Mouse (Mus musculus) embryonic facial prominence, embryonic 15.5 days (tissue): ENCODE results near the gene 2410015M20Rik. TPM values are rescaled to one million over a fixed set of nuclear protein-coding genes. Genes with fewer than 3 reads are reported as not detected.
"Not testable (repeated sequence)": the region's sequence is repeated elsewhere in the genome, so short reads cannot be mapped to it uniquely, and the experiment has no call there.

Experiments
- ATAC-seq: fragments of 200-750 bp; cut with Nextera tagmentation; 2 replicates; pipeline ENCODE4 v1.8.0; 2017; ENCODE audit warnings: low read depth, moderate TSS enrichment; ENCODE audit not compliant: insufficient number of reproducible peaks, low FRiP score, low TSS enrichment
- H3K27ac ChIP-seq: fragments of 300-500 bp; sonication (generic); replicated peaks from 2 replicates; pipeline ENCODE4 v1.5.1; 2015; ENCODE audit warnings: mild to moderate bottlenecking, inconsistent platforms
- H3K27me3 ChIP-seq: fragments of 300-500 bp; sonication (generic); 2 replicates; pipeline ENCODE4 v1.6.1; 2015; ENCODE audit warnings: inconsistent platforms
- H3K36me3 ChIP-seq: fragments of 300-500 bp; sonication (generic); 2 replicates; pipeline ENCODE4 v1.6.1; 2015; ENCODE audit warnings: mild to moderate bottlenecking, inconsistent platforms
- H3K4me1 ChIP-seq: fragments of 300-500 bp; sonication (generic); 2 replicates; pipeline ENCODE4 v1.6.1; 2015; ENCODE audit warnings: inconsistent platforms
- H3K4me2 ChIP-seq: fragments of 300-500 bp; sonication (generic); replicated peaks from 2 replicates; pipeline ENCODE4 v1.6.1; 2015; ENCODE audit warnings: mild to moderate bottlenecking, inconsistent platforms
- H3K4me3 ChIP-seq: fragments of 300-500 bp; sonication (generic); replicated peaks from 2 replicates; pipeline ENCODE4 v1.5.1; 2015; ENCODE audit warnings: mild to moderate bottlenecking, inconsistent platforms
- H3K9ac ChIP-seq: fragments of 300-500 bp; sonication (generic); 2 replicates; pipeline ENCODE4 v1.6.1; 2015; ENCODE audit warnings: inconsistent platforms
- H3K9me3 ChIP-seq: fragments of 300-500 bp; sonication (generic); replicated peaks from 2 replicates; pipeline ENCODE4 v1.6.1; 2016; ENCODE audit warnings: inconsistent platforms
- WGBS: fragments of 180-500 bp; shearing (Covaris S2); methylation state at CpG from one replicate; pipeline ENCODE4 v1.1.7; 2015; 5-methylcytosine and 5-hydroxymethylcytosine counted together
- polyA plus RNA-seq: library from polyadenylated mRNA; unstranded; fragments of >200 nt; fragmentation: Nextera tagmentation; extraction: Ambion mirVana; gene quantifications from 2 replicates; pipeline ENCODE4 v1.2.1, GENCODE M21; 2015

The 2410015M20Rik gene
- polyA plus RNA-seq, 1 experiment from 2014 or later, result 262 TPM

DNA sequence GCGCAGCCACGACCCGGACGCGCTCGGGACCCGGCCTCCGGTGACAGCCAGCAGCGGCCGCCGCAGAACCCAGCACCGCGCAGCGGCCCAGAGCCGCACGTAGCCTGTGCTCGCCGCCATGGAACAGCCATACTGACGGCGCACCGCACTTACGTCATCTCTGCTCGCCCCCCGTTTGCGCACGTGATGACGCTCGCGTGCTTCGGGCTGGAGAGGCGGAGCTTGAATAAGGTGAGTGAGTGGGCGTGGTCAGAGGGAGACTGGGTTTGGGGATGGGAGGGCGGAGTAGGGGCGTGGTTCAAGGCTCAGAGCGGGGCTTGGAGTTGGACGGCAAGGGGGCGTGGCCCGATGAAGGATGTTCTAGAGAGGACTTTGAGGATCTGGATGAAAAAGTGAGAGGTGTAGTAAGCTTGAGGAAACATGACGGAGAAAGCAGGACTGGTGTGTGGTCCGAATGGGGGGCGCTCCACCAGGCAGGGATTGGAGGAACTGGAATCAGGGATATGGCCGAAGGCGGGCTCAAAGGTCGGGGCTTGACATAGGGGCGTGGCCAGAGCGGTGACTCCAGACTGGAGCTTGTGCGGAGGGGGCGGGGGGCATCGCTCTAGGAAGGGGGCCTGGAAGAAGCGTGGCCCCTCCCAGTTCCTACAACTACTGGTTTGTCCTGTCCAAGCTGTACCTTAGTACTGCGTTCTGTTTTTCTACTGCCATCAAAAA lies 17.3 kb upstream of the 2410015M20Rik start, which contains the start of gene Lonp1:
TSS of gene Lonp1 (minus strand) at position 134 of the 717 bp plus-strand sequence.
- Histone ChIP-seq H3K9me3 (no peaks in the 10 kb centered on the region), H3K4me2 (peak within 1 kb of the TSS; percentile 93), H3K4me3 (peak within 1 kb of the TSS; percentile 93), H3K36me3 (peaks cover 21% of the 10 kb centered on the region), H3K4me1 (peaks cover 28% of the 10 kb centered on the region), H3K27me3 (no peaks in the 10 kb centered on the region), H3K9ac (peak within 1 kb of the TSS; percentile 92), H3K27ac (peak within 1 kb of the TSS; percentile 86)
- under 1% methylated on average over 51 of the region's 51 CpGs for WGBS
- ATAC-seq, result peak; percentile 93

- Histone ChIP-seq H3K27me3 (no peaks in the 10 kb centered on the region), H3K9me3 (no peaks in the 10 kb centered on the region), H3K4me2 (peak overlapping the region; percentile 93), H3K9ac (peak overlapping the region; percentile 92), H3K27ac (peak overlapping the region; percentile 86), H3K4me3 (peak overlapping the region; percentile 93), H3K36me3 (peaks cover 26% of the 10 kb centered on the region), H3K4me1 (peaks cover 28% of the 10 kb centered on the region)
- 7% methylated on average over 28 of the region's 32 CpGs for WGBS
- no peak; the same call in 1 of the 2 replicates for ATAC-seq
These were observed 16.7 kb upstream of the 2410015M20Rik start for GRCm38 (mm10) chr17:56626260-56626659.

DNA sequence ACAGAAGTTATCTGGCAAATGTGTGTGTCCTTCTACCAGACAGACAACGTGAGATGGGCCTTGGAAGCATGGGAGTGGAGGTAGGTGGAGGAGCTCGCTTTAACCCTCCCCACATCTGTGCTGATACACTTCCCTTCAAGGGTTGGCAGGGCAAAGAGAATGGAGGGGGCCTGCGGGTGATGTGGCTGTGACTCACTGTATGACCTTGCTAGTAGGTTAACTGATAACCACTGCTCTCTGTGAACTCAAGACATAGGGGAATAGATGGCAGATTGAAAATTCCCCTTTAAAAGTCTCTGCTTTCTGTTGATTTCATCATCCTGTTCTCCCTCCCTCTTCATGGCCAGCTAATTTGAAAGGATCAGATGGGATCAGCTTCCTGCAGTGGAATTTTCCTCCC lies 15.9 kb upstream of the 2410015M20Rik start:
- no peak overlapping the region for H3K27ac ChIP-seq
- ATAC-seq, result no peak
- H3K4me2 ChIP-seq, result peak overlapping the region; percentile 93
- no peaks in the 10 kb centered on the region for H3K27me3 ChIP-seq
- 0 out of 2 replicates have a peak overlapping the region, but pooled peaks have one; percentile 92 for H3K9ac ChIP-seq
- WGBS, result 80% methylated on average over 3 of the region's 3 CpGs
- peaks cover 33% of the 10 kb centered on the region for H3K36me3 ChIP-seq
- H3K4me1 ChIP-seq, result peaks cover 28% of the 10 kb centered on the region
- peak overlapping the region; percentile 93 for H3K4me3 ChIP-seq
- H3K9me3 ChIP-seq, result no peaks in the 10 kb centered on the region

GRCm38 (mm10) chr17:56617628-56618027 lies 8.1 kb upstream of the 2410015M20Rik start:
- ATAC-seq, result no peak
- H3K27ac ChIP-seq, result no peak overlapping the region
- H3K36me3 ChIP-seq, result peaks cover 83% of the 10 kb centered on the region
- H3K4me1 ChIP-seq, result peaks cover 22% of the 10 kb centered on the region
- no peak overlapping the region for H3K4me2 ChIP-seq
- 92% methylated on average over 8 of the region's 8 CpGs for WGBS
- no peak overlapping the region for H3K9ac ChIP-seq
- H3K9me3 ChIP-seq, result no peaks in the 10 kb centered on the region
- no peaks in the 10 kb centered on the region for H3K27me3 ChIP-seq
- H3K4me3 ChIP-seq, result no peak overlapping the region

DNA sequence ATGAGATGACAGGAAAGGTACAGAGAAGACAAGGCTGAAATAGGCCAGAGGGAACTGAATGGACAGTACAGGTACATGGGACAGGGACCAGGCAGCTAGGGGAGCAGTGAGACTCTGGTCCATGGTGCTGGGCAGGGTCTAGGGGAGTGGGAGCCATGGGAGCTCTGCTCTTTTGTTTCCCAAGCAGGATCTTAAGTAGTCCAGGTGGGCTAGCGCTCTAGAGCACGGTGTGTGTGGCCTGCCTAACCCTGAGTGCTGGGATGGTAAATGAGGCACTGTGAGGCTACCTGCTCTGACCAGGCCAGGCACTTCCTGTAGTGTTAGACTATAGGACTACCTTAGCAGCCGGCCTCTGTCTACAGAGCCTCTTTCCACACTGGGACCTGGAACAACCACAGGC lies 7.2 kb upstream of the 2410015M20Rik start:
- 91% methylated on average over 3 of the region's 3 CpGs for WGBS
- Histone ChIP-seq H3K27me3 (no peaks in the 10 kb centered on the region), H3K36me3 (peaks cover 74% of the 10 kb centered on the region), H3K27ac (no peak overlapping the region), H3K9ac (no peak overlapping the region), H3K4me1 (peaks cover 25% of the 10 kb centered on the region), H3K9me3 (no peaks in the 10 kb centered on the region), H3K4me2 (no peak overlapping the region), H3K4me3 (no peak overlapping the region)
- ATAC-seq, result no peak

GRCm38 (mm10) chr17:56615792-56616191 lies 6.2 kb upstream of the 2410015M20Rik start:
- no peak for ATAC-seq
- no peak overlapping the region for H3K9ac ChIP-seq
- peaks cover 67% of the 10 kb centered on the region for H3K36me3 ChIP-seq
- peaks cover 25% of the 10 kb centered on the region for H3K4me1 ChIP-seq
- no peaks in the 10 kb centered on the region for H3K27me3 ChIP-seq
- H3K27ac ChIP-seq, result no peak overlapping the region
- H3K9me3 ChIP-seq, result no peaks in the 10 kb centered on the region
- 76% methylated on average over 4 of the region's 4 CpGs for WGBS
- no peak overlapping the region for H3K4me3 ChIP-seq
- H3K4me2 ChIP-seq, result no peak overlapping the region

GRCm38 (mm10) chr17:56615136-56615784 lies 5.7 kb upstream of the 2410015M20Rik start:
- Histone ChIP-seq H3K4me3 (peak overlapping the region; percentile 70; the same call in 1 of the 2 replicates), H3K4me2 (peak overlapping the region; percentile 74), H3K9me3 (no peaks in the 10 kb centered on the region), H3K27me3 (no peaks in the 10 kb centered on the region), H3K36me3 (peaks cover 61% of the 10 kb centered on the region), H3K27ac (no peak overlapping the region), H3K4me1 (peaks cover 27% of the 10 kb centered on the region), H3K9ac (no peak overlapping the region)
- 83% methylated on average over 11 of the region's 11 CpGs for WGBS
- no peak for ATAC-seq

DNA sequence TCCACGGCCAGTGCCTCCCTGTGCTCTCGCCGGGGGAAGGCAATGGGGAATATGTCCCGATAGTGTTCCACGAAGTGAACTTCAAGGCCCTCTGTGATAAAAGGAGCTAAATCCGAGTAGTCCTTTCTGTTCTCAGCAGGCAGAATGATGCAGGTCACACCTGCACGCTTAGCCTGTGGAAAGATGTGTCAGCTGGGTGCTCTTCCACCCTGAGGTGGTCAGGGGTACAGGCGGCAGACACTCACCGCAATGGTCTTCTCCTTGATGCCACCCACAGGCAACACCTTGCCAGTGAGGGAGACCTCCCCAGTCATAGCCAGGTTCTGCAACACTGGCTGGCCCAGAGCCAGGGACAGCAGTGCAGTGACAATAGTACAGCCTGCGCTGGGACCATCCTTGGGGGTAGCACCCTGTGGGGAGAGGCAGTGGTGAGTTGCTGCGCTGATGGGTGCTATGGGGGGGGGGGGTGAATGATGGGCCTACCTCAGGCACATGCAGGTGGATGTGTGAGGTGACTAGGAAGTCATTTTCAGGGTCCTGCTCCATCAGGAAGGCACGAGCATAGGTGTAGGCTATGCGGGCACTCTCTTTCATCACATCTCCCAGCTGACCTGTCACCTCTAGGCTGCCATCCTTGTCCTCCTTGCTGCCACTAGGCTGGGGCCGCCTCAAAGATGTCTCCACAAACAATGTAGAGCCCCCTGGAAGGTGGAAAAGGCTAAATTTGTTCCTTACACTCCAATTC lies 5.0 kb upstream of the 2410015M20Rik start:
- H3K9me3 ChIP-seq, result no peaks in the 10 kb centered on the region
- H3K4me1 ChIP-seq, result peaks cover 29% of the 10 kb centered on the region
- 0 out of 2 replicates have a peak overlapping the region, but pooled peaks have one; percentile 12 for H3K27ac ChIP-seq
- H3K27me3 ChIP-seq, result no peaks in the 10 kb centered on the region
- 24% methylated on average over 14 of the region's 14 CpGs for WGBS
- H3K4me2 ChIP-seq, result peak overlapping the region; percentile 74
- H3K9ac ChIP-seq, result peak overlapping the region; percentile 65
- ATAC-seq, result no peak
- peaks cover 55% of the 10 kb centered on the region for H3K36me3 ChIP-seq
- peak overlapping the region; percentile 70 for H3K4me3 ChIP-seq

DNA sequence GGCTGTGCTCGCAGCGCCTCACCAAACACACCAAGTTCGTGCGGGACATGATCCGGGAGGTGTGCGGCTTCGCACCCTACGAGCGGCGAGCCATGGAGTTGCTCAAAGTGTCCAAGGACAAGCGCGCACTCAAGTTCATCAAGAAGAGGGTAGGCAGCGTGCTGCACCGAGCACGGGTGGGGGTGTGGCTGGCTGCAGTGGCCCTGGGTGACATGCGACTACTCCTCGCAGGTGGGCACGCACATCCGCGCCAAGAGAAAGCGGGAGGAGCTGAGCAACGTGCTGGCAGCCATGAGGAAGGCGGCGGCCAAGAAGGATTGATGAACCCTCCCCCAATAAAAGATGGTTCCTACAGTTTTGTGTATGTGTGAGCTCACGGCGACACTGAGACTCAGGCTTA lies 4.3 kb upstream of the 2410015M20Rik start:
- ATAC-seq, result not testable (repeated sequence)
- under 1% methylated on average over 26 of the region's 26 CpGs for WGBS

DNA sequence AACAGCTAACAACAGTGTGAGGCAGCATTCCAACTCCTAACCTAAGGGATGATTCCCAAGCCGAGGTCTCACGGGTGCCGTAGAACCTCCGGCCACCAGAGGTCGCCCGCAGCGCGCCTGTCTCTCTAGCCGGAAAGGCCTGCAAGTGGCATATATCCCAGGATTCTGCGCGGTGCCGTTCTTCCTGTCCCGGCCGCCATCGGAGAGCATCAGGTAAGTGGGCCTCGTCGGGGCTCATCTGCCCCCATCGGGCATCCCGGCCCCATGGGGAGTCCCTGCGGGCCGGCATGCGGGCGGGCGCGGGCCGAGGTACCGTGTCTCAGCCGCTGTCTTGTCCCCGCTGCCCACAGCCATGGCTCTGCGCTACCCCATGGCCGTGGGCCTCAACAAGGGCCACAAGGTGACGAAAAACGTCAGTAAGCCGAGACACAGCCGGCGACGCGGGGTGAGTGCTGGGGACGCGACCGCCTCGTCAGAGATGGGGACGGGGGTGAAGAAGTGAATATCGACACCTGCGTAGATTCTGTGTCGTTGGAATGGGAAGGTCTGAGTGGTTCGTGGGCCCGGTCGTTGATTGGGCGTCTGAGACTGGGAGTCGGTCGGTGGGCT lies 3.8 kb upstream of the 2410015M20Rik start, which contains the start of gene Rpl36:
TSS of gene Rpl36 (plus strand) at position 181 of the 609 bp plus-strand sequence.
- H3K36me3 ChIP-seq, result peaks cover 42% of the 10 kb centered on the region
- peak within 1 kb of the TSS; percentile 74 for H3K4me2 ChIP-seq
- peaks cover 37% of the 10 kb centered on the region for H3K4me1 ChIP-seq
- peak within 1 kb of the TSS; percentile 65 for H3K9ac ChIP-seq
- peak within 1 kb of the TSS; percentile 94 for H3K27ac ChIP-seq
- H3K4me3 ChIP-seq, result peak within 1 kb of the TSS; percentile 70
- under 1% methylated on average over 52 of the region's 52 CpGs for WGBS
- no peaks in the 10 kb centered on the region for H3K9me3 ChIP-seq
- peak; percentile 66 for ATAC-seq
- no peaks in the 10 kb centered on the region for H3K27me3 ChIP-seq

More for the DNA sequence above, 4.3 kb upstream of the 2410015M20Rik start:
- peak overlapping the region; percentile 70 for H3K4me3 ChIP-seq
- H3K27me3 ChIP-seq, H3K9me3 ChIP-seq: not testable (repeated sequence)
- peaks cover 48% of the 10 kb centered on the region for H3K36me3 ChIP-seq
- H3K4me1 ChIP-seq, result peaks cover 32% of the 10 kb centered on the region
- peak overlapping the region; percentile 74 for H3K4me2 ChIP-seq
- peak overlapping the region; percentile 65 for H3K9ac ChIP-seq
- peak overlapping the region; percentile 94 for H3K27ac ChIP-seq
